Mouse (Mus musculus) lung, postnatal 0 days (tissue): ENCODE measurements around the gene Tmem109. TPM values are rescaled to one million over a fixed set of nuclear protein-coding genes. Genes with fewer than 3 reads are reported as not detected.

Experiments used
- ATAC-seq: fragments of 200-750 bp; cut with Nextera tagmentation; 2 replicates; pipeline ENCODE4 v1.8.0; 2017; ENCODE audit warnings: moderate library complexity
- DNase-seq: peaks from one replicate; pipeline ENCODE4 v3.0.0-alpha.2; 2016; ENCODE audit warnings: low spot score
- H3K27ac ChIP-seq: fragments of 300-500 bp; sonication (generic); 2 replicates; pipeline ENCODE4 v1.5.1; 2014; ENCODE audit warnings: antibody characterized with exemption, mild to moderate bottlenecking, low read length, mixed read lengths
- H3K27me3 ChIP-seq: fragments of 300-500 bp; sonication (generic); replicated peaks from 2 replicates; pipeline ENCODE4 v1.6.1; 2014; ENCODE audit warnings: low read length, mixed read lengths; ENCODE audit not compliant: insufficient read depth
- H3K36me3 ChIP-seq: fragments of 300-500 bp; sonication (generic); 2 replicates; pipeline ENCODE4 v1.6.1; 2014; ENCODE audit warnings: low read length, mixed read lengths; ENCODE audit not compliant: insufficient read depth
- H3K4me1 ChIP-seq: fragments of 300-500 bp; sonication (generic); 2 replicates; pipeline ENCODE4 v1.6.1; 2014; ENCODE audit warnings: antibody characterized with exemption, low read depth, low read length, mixed read lengths; ENCODE audit not compliant: insufficient read depth
- H3K4me2 ChIP-seq: fragments of 300-500 bp; sonication (generic); replicated peaks from 2 replicates; pipeline ENCODE4 v1.6.1; 2014; ENCODE audit warnings: low read depth, mild to moderate bottlenecking, low read length, moderate library complexity, mixed read lengths
- H3K4me3 ChIP-seq: fragments of 300-500 bp; sonication (generic); 2 replicates; pipeline ENCODE4 v1.5.1; 2014; ENCODE audit warnings: low read depth, low read length
- H3K9ac ChIP-seq: fragments of 300-500 bp; sonication (generic); replicated peaks from 2 replicates; pipeline ENCODE4 v1.6.1; 2014; ENCODE audit warnings: low read depth, mild to moderate bottlenecking
- H3K9me3 ChIP-seq: fragments of 300-500 bp; sonication (generic); 2 replicates; pipeline ENCODE4 v1.6.1; 2016; ENCODE audit warnings: low read length, mixed read lengths
- CTCF ChIP-seq: IDR thresholded peaks from 2 replicates; pipeline ENCODE4 v1.5.1; 2016; ENCODE audit warnings: antibody characterized with exemption, mild to moderate bottlenecking
- EP300 ChIP-seq: IDR thresholded peaks from 2 replicates; pipeline ENCODE4 v1.6.1; 2016; ENCODE audit warnings: antibody characterized with exemption, mild to moderate bottlenecking, control low read depth
- WGBS: fragments of 180-500 bp; shearing (Covaris S2); extraction: QIAGEN DNeasy Blood & Tissue Kit; methylation state at CpG from one replicate; pipeline ENCODE4 v1.1.7; 2014; 5-methylcytosine and 5-hydroxymethylcytosine counted together
- polyA plus RNA-seq: library from polyadenylated mRNA; unstranded; fragments of >200 nt; fragmentation: Nextera tagmentation; extraction: Ambion mirVana; gene quantifications from 2 replicates; pipeline ENCODE4 v1.2.1, GENCODE M21; 2015

Tmem109 gene
- polyA plus RNA-seq, 1 experiment from 2014 or later = 155 TPM

- peak overlapping the region; percentile 29 for H3K9ac ChIP-seq
- H3K4me1 ChIP-seq = peaks cover 4% of the 10 kb centered on the region; the same call in 1 of the 2 replicates
- H3K4me3 ChIP-seq = peak overlapping the region; percentile 50
- H3K9me3 ChIP-seq = no peaks in the 10 kb centered on the region
- peak; percentile 94 for ATAC-seq
- WGBS = 2% methylated on average over 42 of the region's 43 CpGs
- H3K36me3 ChIP-seq = peaks cover 28% of the 10 kb centered on the region
- DNase-seq = peak; percentile 85
- no peak overlapping the region for H3K27ac ChIP-seq
- no peaks in the 10 kb centered on the region for H3K27me3 ChIP-seq
- H3K4me2 ChIP-seq = peak overlapping the region; percentile 82
- peak; percentile 26 for TF ChIP-seq CTCF
- TF ChIP-seq EP300 = no peak
Measured at GRCm38 (mm10) chr19:10869241-10869885, 12.4 kb downstream of the Tmem109 start.

- H3K9me3 ChIP-seq = no peaks in the 10 kb centered on the region
- H3K9ac ChIP-seq = no peak overlapping the region
- H3K27ac ChIP-seq = no peak overlapping the region
- no peaks in the 10 kb centered on the region for H3K27me3 ChIP-seq
- no peak for DNase-seq
- WGBS = 1% methylated on average over 17 of the region's 17 CpGs
- H3K36me3 ChIP-seq = peaks cover 23% of the 10 kb centered on the region
- peaks cover 4% of the 10 kb centered on the region; the same call in 1 of the 2 replicates for H3K4me1 ChIP-seq
- TF ChIP-seq CTCF (no peak), EP300 (no peak)
- H3K4me3 ChIP-seq = peak overlapping the region; percentile 50
- no peak for ATAC-seq
- peak overlapping the region; percentile 82 for H3K4me2 ChIP-seq
Measured at GRCm38 (mm10) chr19:10868623-10869141, 13.1 kb downstream of the Tmem109 start.

- no peak overlapping the region for H3K9ac ChIP-seq
- H3K4me1 ChIP-seq = peaks cover 4% of the 10 kb centered on the region; the same call in 1 of the 2 replicates
- no peak overlapping the region for H3K27ac ChIP-seq
- TF ChIP-seq CTCF (no peak), EP300 (no peak)
- DNase-seq = no peak
- peak overlapping the region; percentile 82 for H3K4me2 ChIP-seq
- WGBS = 20% methylated on average over 5 of the region's 5 CpGs
- ATAC-seq = no peak
- peak overlapping the region; percentile 50; the same call in 1 of the 2 replicates for H3K4me3 ChIP-seq
- peaks cover 17% of the 10 kb centered on the region for H3K36me3 ChIP-seq
- no peaks in the 10 kb centered on the region for H3K9me3 ChIP-seq
- no peaks in the 10 kb centered on the region for H3K27me3 ChIP-seq
Measured at GRCm38 (mm10) chr19:10867946-10868622, 13.7 kb downstream of the Tmem109 start.

- Histone ChIP-seq H3K36me3 (peaks cover under 1% of the 10 kb centered on the region; the same call in 1 of the 2 replicates), H3K27me3 (no peaks in the 10 kb centered on the region), H3K9me3 (no peaks in the 10 kb centered on the region), H3K4me3 (no peak overlapping the region), H3K4me1 (peaks cover 4% of the 10 kb centered on the region; the same call in 1 of the 2 replicates), H3K4me2 (no peak overlapping the region), H3K9ac (no peak overlapping the region), H3K27ac (no peak overlapping the region)
- 89% methylated on average over 13 of the region's 13 CpGs for WGBS
- no peak for DNase-seq
- no peak for ATAC-seq
- no peak for TF ChIP-seq EP300
- TF ChIP-seq CTCF = no peak
Measured at GRCm38 (mm10) chr19:10866351-10866750, 15.4 kb downstream of the Tmem109 start.

GRCm38 (mm10) chr19:10860072-10860497 lies 21.7 kb downstream of the Tmem109 start:
- Histone ChIP-seq H3K4me2 (no peak overlapping the region), H3K27me3 (no peaks in the 10 kb centered on the region), H3K9me3 (no peaks in the 10 kb centered on the region), H3K9ac (no peak overlapping the region), H3K36me3 (no peaks in the 10 kb centered on the region), H3K4me1 (no peaks in the 10 kb centered on the region), H3K27ac (no peak overlapping the region), H3K4me3 (no peak overlapping the region)
- DNase-seq (no peak), ATAC-seq (peak; percentile 29; the same call in 1 of the 2 replicates)
- 52% methylated on average over 20 of the region's 22 CpGs for WGBS
- TF ChIP-seq EP300 (no peak), CTCF (peak; percentile 31)

GRCm38 (mm10) chr19:10856520-10856919 lies 25.3 kb downstream of the Tmem109 start:
- no peaks in the 10 kb centered on the region for H3K9me3 ChIP-seq
- no peak for DNase-seq
- 33% methylated on average over 2 of the region's 2 CpGs for WGBS
- H3K36me3 ChIP-seq = no peaks in the 10 kb centered on the region
- no peak overlapping the region for H3K9ac ChIP-seq
- no peaks in the 10 kb centered on the region for H3K4me1 ChIP-seq
- no peak overlapping the region for H3K27ac ChIP-seq
- no peaks in the 10 kb centered on the region for H3K27me3 ChIP-seq
- no peak overlapping the region for H3K4me2 ChIP-seq
- H3K4me3 ChIP-seq = no peak overlapping the region
- TF ChIP-seq CTCF (no peak), EP300 (no peak)
- no peak for ATAC-seq
